Comparison of ENCODE assay signal across 7 mouse cellular contexts in the genomic region with DNA sequence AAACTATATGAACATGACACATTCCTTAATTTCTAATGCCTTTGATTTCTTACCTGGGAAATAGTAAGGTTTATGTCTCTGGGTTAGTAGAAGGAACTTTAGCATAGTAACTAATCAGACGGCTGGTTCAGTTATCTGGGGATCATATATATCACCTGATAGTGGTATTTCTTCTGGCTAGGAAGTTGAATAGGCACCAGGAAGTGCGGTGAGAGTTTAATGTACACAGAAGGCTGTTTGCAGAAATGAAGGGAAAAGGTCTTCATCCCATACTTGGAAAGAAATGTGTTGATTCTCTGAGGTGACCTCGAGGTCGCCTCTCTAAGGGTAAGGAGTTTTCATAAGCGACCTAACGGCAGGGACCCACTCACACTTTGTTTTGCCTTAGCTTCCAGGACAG. TPM values are rescaled to one million over a fixed set of nuclear protein-coding genes. Genes with fewer than 3 reads are reported as not detected.
DNase-seq lines count a peak whose midpoint lies in the region; ATAC-seq lines count a peak whose summit lies in the region.

No protein-coding gene starts in this region.

- no peaks in the 10 kb centered on the region for H3K36me3 ChIP-seq in neural tube, embryonic 11.5 days (ENCODE audit: control insufficient read depth, insufficient read depth, low read length)
- H3K36me3 ChIP-seq in hindbrain, embryonic 10.5 days = no peaks in the 10 kb centered on the region
- H3K36me3 ChIP-seq in liver, embryonic 15.5 days (replicated peaks) = no peaks in the 10 kb centered on the region

- peaks cover 12% of the 10 kb centered on the region; the same call in 1 of the 2 replicates for H3K4me1 ChIP-seq in neural tube, embryonic 11.5 days (ENCODE audit: control insufficient read depth, insufficient read depth, low read length)
- peaks cover 33% of the 10 kb centered on the region for H3K4me1 ChIP-seq in hindbrain, embryonic 10.5 days (replicated peaks)
- peaks cover 13% of the 10 kb centered on the region for H3K4me1 ChIP-seq in liver, embryonic 15.5 days (replicated peaks)

- peak overlapping the region; percentile 46; the same call in 1 of the 2 replicates for H3K4me3 ChIP-seq in neural tube, embryonic 11.5 days (ENCODE audit: low read depth, low read length)
- H3K4me3 ChIP-seq in hindbrain, embryonic 10.5 days = peak overlapping the region; percentile 64
- no peak overlapping the region for H3K4me3 ChIP-seq in liver, embryonic 15.5 days (replicated peaks)

- H3K9ac ChIP-seq in neural tube, embryonic 11.5 days (ENCODE audit: low read length) = no peak overlapping the region
- no peak overlapping the region for H3K9ac ChIP-seq in liver, embryonic 15.5 days

- H3K27me3 ChIP-seq in neural tube, embryonic 11.5 days (ENCODE audit: control insufficient read depth, insufficient read depth, low read length) = peaks cover 13% of the 10 kb centered on the region
- H3K27me3 ChIP-seq in hindbrain, embryonic 10.5 days (ENCODE audit: insufficient read depth, poor library complexity, severe bottlenecking) = peaks cover 31% of the 10 kb centered on the region
- peaks cover 25% of the 10 kb centered on the region for H3K27me3 ChIP-seq in liver, embryonic 15.5 days

- WGBS in neural tube, embryonic 11.5 days = 19% methylated on average over 6 of the region's 6 CpGs
- 20% methylated on average over 6 of the region's 6 CpGs for WGBS in hindbrain, embryonic 10.5 days
- 11% methylated on average over 6 of the region's 6 CpGs for WGBS in liver, embryonic 15.5 days (ENCODE audit: insufficient replicate concordance)

- no peak for ATAC-seq in neural tube, embryonic 11.5 days (ENCODE audit: insufficient read depth, low FRiP score, low TSS enrichment)
- ATAC-seq in liver, embryonic 15.5 days (ENCODE audit: insufficient read depth) = no peak
- ATAC-seq in granulocyte monocyte progenitor cell, adult 5-6 weeks (replicated peaks; ENCODE audit: poor library complexity, severe bottlenecking) = no peak

- H3K4me2 ChIP-seq in neural tube, embryonic 11.5 days (ENCODE audit: low read depth) = peak overlapping the region; percentile 81
- peak overlapping the region; percentile 76 for H3K4me2 ChIP-seq in liver, embryonic 15.5 days

- H3K9me3 ChIP-seq in neural tube, embryonic 11.5 days (ENCODE audit: control insufficient read depth, low read length) = no peaks in the 10 kb centered on the region
- H3K9me3 ChIP-seq in hindbrain, embryonic 10.5 days = no peaks in the 10 kb centered on the region
- no peaks in the 10 kb centered on the region for H3K9me3 ChIP-seq in liver, embryonic 15.5 days (replicated peaks)

- H3K27ac ChIP-seq in neural tube, embryonic 11.5 days (ENCODE audit: low read depth, low read length) = no peak overlapping the region
- no peak overlapping the region for H3K27ac ChIP-seq in hindbrain, embryonic 10.5 days
- H3K27ac ChIP-seq in liver, embryonic 15.5 days (replicated peaks) = no peak overlapping the region

- DNase-seq in neural tube, embryonic 11.5 days (ENCODE audit: low spot score) = no peak
- no peak for DNase-seq in neural tube, embryonic 10.5 days (ENCODE audit: extremely low spot score, low spot score)
- DNase-seq in hindbrain, embryonic 10.5 days (ENCODE audit: low spot score) = no peak
- no peak for DNase-seq in right cerebral cortex, postnatal 10 days (ENCODE audit: low spot score in 2 of 2)
- no peak for DNase-seq in MN1 (ENCODE audit: low spot score)

RNA-seq across cellular contexts. Expression of a gene that starts 0.3 kb away (rescaled TPM):
- 17.6 and 18.5 TPM in 2 replicates for polyA plus RNA-seq in neural tube, embryonic 11.5 days (2014; fragmentation: Nextera tagmentation; extraction: Ambion mirVana)
- 16.3 and 18.1 TPM in 2 replicates for polyA plus RNA-seq in hindbrain, embryonic 10.5 days (2016; fragmentation: Nextera tagmentation; extraction: Ambion mirVana)
- 0.81 and 0.85 TPM in 2 replicates for polyA plus RNA-seq in liver, embryonic 15.5 days (2015; fragmentation: Nextera tagmentation; extraction: Ambion mirVana)
- not detected in 2 replicates for total RNA-seq in granulocyte monocyte progenitor cell, adult 5-6 weeks (2014; fragmentation: Nextera tagmentation)
- total RNA-seq in granulocyte monocyte progenitor cell, adult 5-6 weeks (2017) = 0.26 TPM in 1 of 2 replicates, not detected in the other
